Mouse (Mus musculus) liver, adult 2 months (tissue): ENCODE measurements around the gene Coro2b. TPM values are rescaled to one million over a fixed set of nuclear protein-coding genes. Genes with fewer than 3 reads are reported as not detected.

Experiments
- DNase-seq: peaks from one replicate; pipeline ENCODE4 v3.0.0-alpha.2; 2011; ENCODE audit warnings: low read depth, low spot score; ENCODE audit errors: extremely low read depth
- H3K27ac ChIP-seq: fragments of 200-500 bp; replicated peaks from 2 replicates; pipeline ENCODE4 v1.5.1; 2012; ENCODE audit warnings: low read depth, mild to moderate bottlenecking, control low read depth, inconsistent platforms, low read length; ENCODE audit not compliant: insufficient read depth
- H3K27me3 ChIP-seq: fragments of 200-500 bp; 2 replicates; pipeline ENCODE4 v1.6.1; 2012; ENCODE audit warnings: mild to moderate bottlenecking, moderate library complexity, low read length, inconsistent platforms; ENCODE audit not compliant: control insufficient read depth, insufficient read depth
- H3K36me3 ChIP-seq: fragments of 200-500 bp; 2 replicates; pipeline ENCODE4 v1.6.1; 2012; ENCODE audit warnings: low read length, inconsistent platforms; ENCODE audit not compliant: control insufficient read depth, insufficient read depth
- H3K4me1 ChIP-seq: fragments of 200-500 bp; 2 replicates; pipeline ENCODE4 v1.6.1; 2011; ENCODE audit warnings: low read length; ENCODE audit not compliant: control insufficient read depth, insufficient read depth
- H3K4me3 ChIP-seq: fragments of 200-500 bp; 2 replicates; pipeline ENCODE4 v1.5.1; 2011; ENCODE audit warnings: low read depth, mild to moderate bottlenecking, control low read depth, low read length, moderate library complexity; ENCODE audit not compliant: insufficient read depth
- H3K79me2 ChIP-seq: fragments of 200-500 bp; 2 replicates; pipeline ENCODE4 v1.6.1; 2012; ENCODE audit warnings: inconsistent platforms, mild to moderate bottlenecking, low read length, moderate library complexity; ENCODE audit not compliant: control insufficient read depth, insufficient read depth
- H3K9ac ChIP-seq: fragments of 200-500 bp; 2 replicates; pipeline ENCODE4 v1.6.1; 2012; ENCODE audit warnings: low read depth, mild to moderate bottlenecking, control low read depth, inconsistent platforms, low read length
- CTCF ChIP-seq: fragments of 200-500 bp; IDR thresholded peaks from 2 replicates; pipeline ENCODE4 v1.5.1; 2011; ENCODE audit warnings: low read depth, low read length, control low read depth
- POLR2A ChIP-seq: fragments of 200-500 bp; IDR thresholded peaks from 2 replicates; pipeline ENCODE4 v1.6.1; 2011; ENCODE audit warnings: low read length, control low read depth; ENCODE audit not compliant: insufficient read depth; ENCODE audit errors: extremely low read depth
- WGBS: fragments of 180-500 bp; shearing (Covaris S2); methylation state at CpG from one replicate; pipeline ENCODE4 v1.1.7; 2018; 5-methylcytosine and 5-hydroxymethylcytosine counted together
- polyA plus RNA-seq: library from polyadenylated mRNA; depleted of rRNA; stranded (reverse); fragments of >200 nt; gene quantifications from 2 replicates; pipeline ENCODE4 v1.2.3, GENCODE M21; 2012
- total RNA-seq: library from RNA; depleted of rRNA; stranded (reverse); fragments of >200 nt; gene quantifications from 2 replicates; pipeline ENCODE4 v1.2.3, GENCODE M21; 2014

Coro2b gene
- total and polyA plus RNA-seq, 2 experiments = 1.5 to 2.7 TPM

DNA sequence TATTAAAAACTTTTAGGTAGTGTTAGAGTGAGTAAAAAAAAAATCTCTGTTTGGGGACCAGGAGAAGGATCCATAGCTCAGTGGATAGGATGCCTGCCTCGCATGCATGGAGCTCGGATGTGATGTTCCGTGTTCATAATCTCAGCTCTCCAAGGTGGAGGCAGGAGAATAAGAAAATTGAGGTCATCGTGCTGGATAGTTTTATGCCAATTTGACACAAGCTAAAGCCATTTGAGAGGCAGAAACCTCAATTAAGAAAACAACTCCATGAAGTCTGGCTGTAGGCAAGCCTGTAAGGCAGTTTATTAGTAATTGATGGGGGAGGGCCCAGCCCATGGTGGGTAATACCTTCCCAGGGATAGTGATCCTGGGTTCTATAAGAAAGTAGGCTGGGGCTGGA, 23.6 kb upstream of the Coro2b start:
- Histone ChIP-seq H3K4me3 (no peak overlapping the region), H3K27ac (no peak overlapping the region), H3K27me3 (no peaks in the 10 kb centered on the region), H3K4me1 (no peaks in the 10 kb centered on the region; the same call in 1 of the 2 replicates), H3K36me3 (no peaks in the 10 kb centered on the region), H3K79me2 (no peaks in the 10 kb centered on the region), H3K9ac (no peak overlapping the region)
- TF ChIP-seq CTCF = no peak
- TF ChIP-seq POLR2A = no peak
- no peak for DNase-seq
- 88% methylated on average over 4 of the region's 4 CpGs for WGBS

- Histone ChIP-seq H3K27ac (no peak overlapping the region), H3K9ac (no peak overlapping the region), H3K27me3 (no peaks in the 10 kb centered on the region), H3K4me1 (no peaks in the 10 kb centered on the region; the same call in 1 of the 2 replicates), H3K4me3 (no peak overlapping the region), H3K36me3 (no peaks in the 10 kb centered on the region), H3K79me2 (no peaks in the 10 kb centered on the region)
- 40% methylated on average over 5 of the region's 5 CpGs for WGBS
- TF ChIP-seq POLR2A = no peak
- TF ChIP-seq CTCF = no peak
- peak; percentile 48 for DNase-seq
Measured at GRCm38 (mm10) chr9:62560006-62560405, 23.2 kb upstream of the Coro2b start.

- H3K9ac ChIP-seq = no peak overlapping the region
- no peak for TF ChIP-seq CTCF
- no peak for TF ChIP-seq POLR2A
- WGBS = 83% methylated on average over 3 of the region's 3 CpGs
- no peak overlapping the region for H3K4me3 ChIP-seq
- H3K27me3 ChIP-seq = no peaks in the 10 kb centered on the region
- H3K27ac ChIP-seq = no peak overlapping the region
- DNase-seq = no peak
- H3K79me2 ChIP-seq = no peaks in the 10 kb centered on the region
- no peaks in the 10 kb centered on the region for H3K36me3 ChIP-seq
- no peaks in the 10 kb centered on the region; the same call in 1 of the 2 replicates for H3K4me1 ChIP-seq
Measured at GRCm38 (mm10) chr9:62559446-62559845, 22.6 kb upstream of the Coro2b start.

DNA sequence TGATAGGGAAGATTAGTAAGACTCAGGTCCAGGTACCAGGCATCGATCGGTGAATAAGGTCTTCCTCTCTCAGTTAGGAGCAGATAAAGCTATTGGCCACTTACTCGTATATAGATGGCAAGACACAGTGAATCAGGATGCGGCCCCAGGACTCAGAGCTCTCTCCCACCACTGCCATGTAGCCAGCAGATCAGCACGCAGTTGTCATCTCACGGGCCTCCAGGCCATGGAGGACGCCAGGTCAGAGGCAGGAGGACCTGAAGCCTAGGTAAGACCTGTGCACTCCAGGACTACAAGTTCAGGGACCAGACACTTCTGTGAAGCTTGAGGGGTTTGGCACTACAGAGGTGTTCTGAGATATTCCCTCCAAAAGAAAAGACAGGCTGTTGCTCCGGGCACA, 21.2 kb upstream of the Coro2b start:
- no peak overlapping the region for H3K4me3 ChIP-seq
- H3K27ac ChIP-seq = no peak overlapping the region
- H3K4me1 ChIP-seq = no peaks in the 10 kb centered on the region; the same call in 1 of the 2 replicates
- WGBS = 93% methylated on average over 8 of the region's 8 CpGs
- DNase-seq = no peak
- no peak for TF ChIP-seq POLR2A
- no peak for TF ChIP-seq CTCF
- no peaks in the 10 kb centered on the region for H3K36me3 ChIP-seq
- no peak overlapping the region for H3K9ac ChIP-seq
- H3K27me3 ChIP-seq = no peaks in the 10 kb centered on the region
- H3K79me2 ChIP-seq = no peaks in the 10 kb centered on the region

GRCm38 (mm10) chr9:62556748-62557147, 19.9 kb upstream of the Coro2b start:
- Histone ChIP-seq H3K27me3 (no peaks in the 10 kb centered on the region), H3K36me3 (no peaks in the 10 kb centered on the region), H3K79me2 (no peaks in the 10 kb centered on the region), H3K4me3 (no peak overlapping the region), H3K4me1 (no peaks in the 10 kb centered on the region; the same call in 1 of the 2 replicates), H3K9ac (no peak overlapping the region), H3K27ac (no peak overlapping the region)
- no peak for DNase-seq
- no peak for TF ChIP-seq CTCF
- no peak for TF ChIP-seq POLR2A
- WGBS = 93% methylated on average over 6 of the region's 6 CpGs

DNA sequence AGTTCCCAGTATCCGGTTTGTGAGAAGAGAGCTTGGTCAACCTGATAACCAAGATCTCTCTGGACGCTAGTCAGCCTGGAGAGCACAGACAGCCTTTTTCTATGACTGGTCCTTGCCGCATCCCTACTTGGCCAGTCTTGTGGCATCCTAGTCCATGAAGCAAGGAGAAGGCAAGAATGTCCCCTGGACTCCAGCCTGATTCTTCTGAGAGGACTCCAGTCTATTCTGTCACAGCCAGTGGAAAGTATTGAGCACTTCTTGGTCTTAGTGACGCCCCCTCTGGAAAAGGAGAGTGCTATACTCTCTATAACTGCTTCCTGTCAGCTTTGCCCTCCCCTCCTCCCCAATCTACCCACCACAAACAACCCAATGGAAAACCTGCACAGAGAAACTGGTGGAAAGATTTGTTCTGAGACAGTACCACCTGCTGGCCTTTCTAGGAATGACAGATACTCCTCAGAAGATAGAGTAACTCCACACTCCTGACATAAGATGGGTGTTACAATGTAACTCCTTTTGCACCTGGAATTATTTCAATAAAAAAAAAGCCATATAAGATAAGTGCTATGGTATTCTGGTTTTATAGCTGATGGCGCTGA, 18.5 kb upstream of the Coro2b start:
- peak; percentile 26 for DNase-seq

More for the DNA sequence above, 18.5 kb upstream of the Coro2b start:
- WGBS = 64% methylated on average over 5 of the region's 5 CpGs
- Histone ChIP-seq H3K36me3 (no peaks in the 10 kb centered on the region), H3K9ac (no peak overlapping the region), H3K4me1 (no peaks in the 10 kb centered on the region; the same call in 1 of the 2 replicates), H3K4me3 (no peak overlapping the region), H3K79me2 (no peaks in the 10 kb centered on the region), H3K27me3 (no peaks in the 10 kb centered on the region), H3K27ac (no peak overlapping the region)
- TF ChIP-seq CTCF = peak; percentile 33
- TF ChIP-seq POLR2A = no peak
